In the genomic region with DNA sequence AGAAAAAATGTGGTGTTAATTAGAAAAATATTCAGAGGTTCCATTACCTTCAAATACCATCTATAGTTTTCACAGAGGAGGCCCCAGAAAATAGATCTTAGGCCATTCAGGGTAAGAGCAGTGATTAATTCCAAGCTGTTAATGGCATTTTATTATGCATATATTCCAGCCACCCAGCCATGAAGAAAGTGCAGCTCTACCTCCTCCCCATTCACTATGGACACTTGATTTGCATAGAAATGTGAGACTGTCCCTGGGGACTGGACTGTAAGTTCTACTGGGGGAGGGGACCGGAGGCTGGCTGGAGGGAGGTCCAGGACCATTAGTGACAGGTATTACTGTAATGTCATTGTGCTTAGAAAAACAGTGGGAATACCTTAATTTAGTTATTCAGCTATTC, we compare ENCODE assay signal across 16 mouse cellular contexts.
"Had no signal": no experiment of that assay in that cellular context is flagged by ENCODE, and none has a peak within 500 bp of the region (broad histone marks: within the 10 kb centered on the region; RNA-seq: fewer than 3 reads in every experiment).

No protein-coding gene starts in this region.

- DNase-seq: kidney, postnatal 25 days; layer of hippocampus, adult 9-11 months; layer of hippocampus, postnatal 36 days; liver, embryonic 13.5 days; liver, postnatal 0 days; lung, postnatal 14 days; right cerebral cortex, postnatal 14 days; thymus, adult 2 months; thymus, postnatal 25 days had no signal

- H3K4me1 ChIP-seq: limb, embryonic 15.5 days had no signal

- H3K9me3 ChIP-seq: limb, embryonic 15.5 days; liver, embryonic 13.5 days; lung, embryonic 15.5 days; megakaryocyte, embryonic 14.5 days; neural tube, embryonic 13.5 days; stomach, embryonic 15.5 days had no signal

- H3K4me2 ChIP-seq: limb, embryonic 15.5 days; liver, embryonic 13.5 days; lung, embryonic 15.5 days; neural tube, embryonic 13.5 days; stomach, embryonic 15.5 days had no signal

- H3K4me3 ChIP-seq: limb, embryonic 15.5 days; liver, embryonic 13.5 days; lung, embryonic 15.5 days; megakaryocyte, embryonic 14.5 days; neural tube, embryonic 13.5 days; stomach, embryonic 15.5 days had no signal

- H3K36me3 ChIP-seq: limb, embryonic 15.5 days; liver, embryonic 13.5 days; lung, embryonic 15.5 days; neural tube, embryonic 13.5 days; stomach, embryonic 15.5 days had no signal

- ATAC-seq: liver, postnatal 0 days; midbrain, embryonic 16.5 days had no signal

- H3K27ac ChIP-seq: limb, embryonic 15.5 days; liver, embryonic 13.5 days; lung, embryonic 15.5 days; macrophage; neural tube, embryonic 13.5 days; stomach, embryonic 15.5 days had no signal

- H3K9ac ChIP-seq: limb, embryonic 15.5 days; liver, embryonic 13.5 days; liver, postnatal 0 days; lung, embryonic 15.5 days; neural tube, embryonic 13.5 days; stomach, embryonic 15.5 days had no signal

- H3K27me3 ChIP-seq: limb, embryonic 15.5 days; lung, embryonic 15.5 days; neural tube, embryonic 13.5 days; stomach, embryonic 15.5 days had no signal
